Mouse (Mus musculus): ENCODE results near the gene Adam20.
"Not testable (repeated sequence)": the region's sequence is repeated elsewhere in the genome, so short reads cannot be mapped to it uniquely, and the experiment has no call there.

The Adam20 gene

DNA sequence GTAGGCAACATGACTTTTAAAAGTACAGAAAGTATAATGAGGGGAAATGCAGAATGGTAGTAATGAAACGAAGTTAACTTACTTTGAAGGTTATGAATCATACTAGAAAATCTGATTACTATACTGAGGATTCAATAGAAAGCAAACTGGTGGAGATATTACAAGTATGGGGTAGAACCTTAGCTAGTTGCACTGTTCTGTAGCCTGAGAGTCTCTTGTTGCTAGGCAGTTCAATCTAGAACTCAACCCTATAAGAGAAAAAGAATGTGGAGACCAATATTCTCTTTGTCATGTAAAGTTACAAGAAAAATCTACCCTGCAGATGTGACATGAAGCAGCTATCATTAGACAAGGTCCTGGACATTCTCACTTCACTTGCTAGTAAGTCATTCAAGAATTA lies at the start of gene Adam20:
Adam20 (plus strand) TSS at position 301 of the 400 bp plus-strand sequence.
- DNase-seq: not testable (repeated sequence)

DNA sequence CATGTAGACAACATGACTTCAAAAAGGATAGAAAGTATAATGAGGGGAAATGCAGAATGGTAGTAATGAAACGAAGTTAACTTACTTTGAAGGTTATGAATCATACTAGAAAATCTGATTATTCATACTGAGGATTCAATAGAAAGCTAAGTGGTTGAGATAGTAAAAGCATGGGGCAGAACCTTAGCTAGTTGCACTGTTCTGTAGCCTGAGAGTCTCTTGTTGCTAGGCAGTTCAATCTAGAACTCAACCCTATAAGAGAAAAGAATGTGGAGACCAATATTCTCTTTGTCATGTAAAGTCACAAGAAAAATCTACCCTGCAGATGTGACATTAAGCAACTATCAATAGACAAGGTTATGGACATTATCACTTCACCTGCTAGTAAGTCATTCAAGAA lies 41.2 kb upstream of the Adam20 start, which contains the start of gene Adam25:
Adam25 (plus strand) TSS at position 301 of the 400 bp plus-strand sequence.
- DNase-seq: not testable (repeated sequence)

DNA sequence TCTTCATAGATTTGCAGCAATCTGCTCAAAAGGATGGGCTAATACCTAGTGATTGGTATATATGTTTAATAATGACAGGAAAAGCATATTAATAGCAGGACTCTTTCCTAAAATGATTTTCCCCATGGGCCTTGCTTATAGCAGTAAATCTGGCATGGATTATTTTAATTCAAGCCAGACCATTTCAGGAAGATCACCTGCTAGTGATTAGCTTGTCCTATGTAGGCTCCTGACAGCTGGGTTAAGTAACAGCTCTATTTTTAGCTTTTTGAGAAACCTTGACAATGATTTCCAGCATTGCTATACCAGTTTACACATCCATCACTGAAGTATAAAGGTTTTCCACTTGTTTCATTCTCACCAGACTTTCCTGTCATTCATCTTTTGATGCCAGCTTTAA lies 9.8 kb upstream of the Adam20 start:
- no peak for DNase-seq

GRCm38 (mm10) chr8:40803379-40804079 lies 10.5 kb downstream of the Adam20 start:
- DNase-seq: no peak

All from lung, postnatal 4 days (tissue).